Mouse (Mus musculus) kidney, adult 2 months (tissue): ENCODE data around the gene Kap.

Source experiments
- CTCF ChIP-seq: fragments of 200-500 bp; conservative IDR thresholded peaks from 2 replicates; pipeline ENCODE4 v1.5.1; 2011; ENCODE audit warnings: low read depth, mild to moderate bottlenecking, control low read depth, low read length, moderate library complexity, mixed read lengths; ENCODE audit not compliant: insufficient read depth, insufficient read length
- POLR2A ChIP-seq: fragments of 200-500 bp; IDR thresholded peaks from one replicate; pipeline ENCODE4 v1.6.1; 2011; ENCODE audit warnings: low read depth, low read length, control low read depth

GRCm38 (mm10) chr6:133849359-133849758, 4.2 kb downstream of the Kap start:
- TF ChIP-seq POLR2A: no peak
- no peak for TF ChIP-seq CTCF
